Mouse (Mus musculus): ENCODE measurements at regions not wholly inside any gene's neighbourhood (a gene's known extent, or its start where the extent isn't known, plus 50 kb on each side); places are given as distances from the start of the nearest gene placed in this dataset.
A peak's percentile ranks its signal among the peaks of the same experiment; 100 is the strongest.

GRCm38 (mm10) chr15:61582335-61582734 lies 659.5 kb upstream of the A1bg start:
- DNase-seq = no peak

- no peak for DNase-seq
Measured at GRCm38 (mm10) chr15:61563347-61563746, 640.5 kb upstream of the A1bg start.

GRCm38 (mm10) chr15:61562252-61562651 lies 639.4 kb upstream of the A1bg start:
- DNase-seq = peak; percentile 40

- no peak for DNase-seq
Measured at GRCm38 (mm10) chr15:61553908-61554307, 631.1 kb upstream of the A1bg start.

- DNase-seq = no peak
Measured at GRCm38 (mm10) chr15:61553081-61553680, 630.4 kb upstream of the A1bg start.

- no peak for DNase-seq
Measured at GRCm38 (mm10) chr15:61551206-61551605, 628.4 kb upstream of the A1bg start.

GRCm38 (mm10) chr15:61548400-61548799 lies 625.6 kb upstream of the A1bg start:
- no peak for DNase-seq

GRCm38 (mm10) chr15:61546608-61547007 lies 623.8 kb upstream of the A1bg start:
- no peak for DNase-seq

GRCm38 (mm10) chr15:61544074-61544473 lies 621.3 kb upstream of the A1bg start:
- no peak for DNase-seq

GRCm38 (mm10) chr15:61541643-61542042 lies 618.8 kb upstream of the A1bg start:
- no peak for DNase-seq

GRCm38 (mm10) chr15:61540753-61541421 lies 618.1 kb upstream of the A1bg start:
- DNase-seq = no peak

GRCm38 (mm10) chr15:61538930-61539329 lies 616.1 kb upstream of the A1bg start:
- DNase-seq = no peak

- DNase-seq = no peak
Measured at GRCm38 (mm10) chr15:61538169-61538755, 615.5 kb upstream of the A1bg start.

- no peak for DNase-seq
Measured at GRCm38 (mm10) chr15:61536332-61536716, 613.5 kb upstream of the A1bg start.

- no peak for DNase-seq
Measured at GRCm38 (mm10) chr15:61535644-61536331, 613.0 kb upstream of the A1bg start.

- DNase-seq = no peak
Measured at GRCm38 (mm10) chr15:61535180-61535579, 612.4 kb upstream of the A1bg start.

GRCm38 (mm10) chr15:61532808-61533207 lies 610.0 kb upstream of the A1bg start:
- DNase-seq = no peak

GRCm38 (mm10) chr15:61532040-61532439 lies 609.2 kb upstream of the A1bg start:
- DNase-seq = peak; percentile 13

GRCm38 (mm10) chr15:61523036-61523435 lies 600.2 kb upstream of the A1bg start:
- DNase-seq = peak; percentile 53

GRCm38 (mm10) chr15:61517265-61517664 lies 594.5 kb upstream of the A1bg start:
- peak; percentile 4 for DNase-seq

GRCm38 (mm10) chr15:61514324-61514723 lies 591.5 kb upstream of the A1bg start:
- no peak for DNase-seq

- no peak for DNase-seq
Measured at GRCm38 (mm10) chr15:61508806-61509205, 586.0 kb upstream of the A1bg start.

GRCm38 (mm10) chr15:61506361-61506897 lies 583.6 kb upstream of the A1bg start:
- DNase-seq = no peak

GRCm38 (mm10) chr15:61503436-61503835 lies 580.6 kb upstream of the A1bg start:
- peak; percentile 27 for DNase-seq
